Mouse (Mus musculus) cerebellum, adult (tissue): ENCODE data around the gene Hsd11b2.

Source experiments
- ATAC-seq: cut with Nextera tagmentation; 2 replicates; pipeline ENCODE4 v1.9.2; 2017; ENCODE audit warnings: mild to moderate bottlenecking, moderate library complexity, mixed read lengths; ENCODE audit not compliant: insufficient number of reproducible peaks, low FRiP score, low TSS enrichment

The Hsd11b2 gene

DNA sequence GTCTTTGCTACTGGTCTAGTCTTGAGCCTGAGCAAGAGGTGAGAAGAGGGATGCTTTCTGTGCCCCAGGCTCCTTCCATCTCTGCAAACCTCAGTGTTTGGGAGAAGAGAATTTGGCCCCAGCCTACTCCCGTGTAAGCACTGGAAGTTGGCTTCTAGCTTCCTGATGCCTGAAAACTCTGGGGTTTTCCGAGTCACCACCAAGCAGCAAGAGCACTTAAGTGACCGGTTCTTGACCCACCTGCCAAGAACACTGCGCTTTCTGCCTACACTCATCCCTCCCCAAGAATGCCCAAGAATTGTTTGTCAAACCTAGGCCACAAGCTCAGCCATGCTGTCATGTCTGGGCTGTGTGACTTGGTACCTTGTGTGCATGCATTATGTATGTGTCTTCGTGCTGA is 2.0 kb downstream of the Hsd11b2 start:
- no peak for ATAC-seq

DNA sequence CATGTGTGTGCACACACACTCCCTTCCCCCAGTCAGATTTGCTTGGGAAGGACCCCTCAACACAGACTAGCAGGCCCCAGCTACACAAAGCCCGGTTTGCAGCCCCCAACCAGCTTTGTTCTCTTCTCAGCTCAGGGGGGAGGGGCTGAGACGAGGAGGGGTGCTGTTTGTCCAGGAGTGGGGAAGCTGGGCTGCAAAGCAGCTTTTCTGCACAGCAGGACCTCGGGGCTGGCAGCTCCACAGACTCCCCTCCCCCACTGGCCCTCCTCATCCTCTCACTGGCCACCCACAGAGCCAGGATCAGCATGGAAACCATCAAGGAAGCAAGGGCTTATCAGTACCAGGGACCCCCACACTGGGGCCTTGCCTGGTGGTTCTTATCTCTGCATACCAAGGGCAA is 2.5 kb downstream of the Hsd11b2 start:
- ATAC-seq: no peak

DNA sequence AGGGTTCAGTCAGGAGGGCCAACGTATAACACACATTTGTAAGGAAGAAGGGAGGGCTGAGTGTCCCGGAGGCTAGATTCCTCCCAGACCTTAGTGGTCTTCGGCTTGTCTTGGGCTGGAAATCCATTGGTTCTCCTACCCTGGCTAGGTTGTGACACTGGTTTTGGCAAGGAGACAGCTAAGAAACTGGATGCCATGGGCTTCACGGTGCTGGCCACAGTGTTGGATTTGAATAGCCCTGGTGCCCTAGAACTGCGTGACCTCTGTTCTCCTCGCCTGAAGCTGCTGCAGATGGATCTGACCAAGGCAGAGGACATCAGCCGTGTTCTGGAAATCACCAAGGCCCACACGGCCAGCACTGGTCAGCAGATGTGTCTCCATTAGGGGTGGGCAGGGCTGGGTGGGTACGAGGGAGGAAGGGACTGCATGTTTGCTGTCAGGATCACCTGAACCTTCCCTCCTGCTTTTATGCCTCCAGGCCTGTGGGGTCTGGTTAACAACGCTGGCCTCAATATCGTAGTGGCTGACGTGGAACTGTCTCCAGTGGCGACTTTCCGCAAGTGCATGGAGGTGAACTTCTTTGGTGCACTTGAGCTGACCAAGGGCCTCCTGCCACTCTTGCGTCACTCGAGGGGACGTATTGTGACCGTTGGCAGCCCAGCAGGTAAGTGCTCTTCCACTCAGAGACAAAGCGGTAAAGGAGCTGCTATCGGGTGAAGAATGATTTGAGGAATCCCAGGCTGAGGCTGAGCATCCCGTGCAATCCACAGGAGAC is 3.6 kb downstream of the Hsd11b2 start:
- ATAC-seq: no peak

DNA sequence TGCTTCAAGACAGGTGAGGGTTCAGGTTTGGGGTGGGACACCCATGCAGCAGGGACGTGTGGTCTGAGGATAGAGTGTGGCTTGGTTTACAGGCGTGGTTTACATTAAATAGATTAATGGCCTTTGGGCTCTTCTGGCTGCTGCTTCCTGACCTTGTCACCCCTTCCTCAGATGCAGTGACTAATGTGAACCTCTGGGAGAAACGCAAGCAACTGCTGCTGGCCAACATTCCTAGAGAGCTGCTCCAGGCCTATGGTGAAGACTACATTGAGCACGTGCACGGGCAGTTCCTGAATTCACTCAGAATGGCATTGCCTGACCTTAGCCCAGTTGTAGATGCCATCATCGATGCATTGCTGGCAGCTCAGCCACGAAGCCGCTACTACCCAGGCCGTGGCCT is 4.3 kb downstream of the Hsd11b2 start:
- ATAC-seq: no peak

DNA sequence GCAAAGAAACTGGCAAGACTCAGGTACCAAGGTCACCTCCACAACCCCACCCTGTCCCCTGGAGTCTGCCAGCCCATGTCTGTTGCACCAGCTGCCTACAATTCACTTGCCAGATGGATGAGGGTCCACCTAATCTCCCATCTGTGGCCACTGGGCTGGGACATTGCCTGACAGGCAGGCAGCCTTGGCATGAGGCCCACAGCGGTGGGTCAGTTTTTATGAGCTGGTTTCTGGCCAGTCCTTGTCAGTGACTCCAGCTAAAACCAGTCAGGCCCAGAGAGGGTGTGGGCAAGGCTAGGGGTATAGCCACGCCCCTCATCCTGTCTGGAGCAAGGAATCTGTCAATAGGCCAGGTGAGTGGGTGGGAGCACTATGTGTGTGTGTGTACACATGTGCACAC is 8.6 kb downstream of the Hsd11b2 start:
- ATAC-seq: no peak

DNA sequence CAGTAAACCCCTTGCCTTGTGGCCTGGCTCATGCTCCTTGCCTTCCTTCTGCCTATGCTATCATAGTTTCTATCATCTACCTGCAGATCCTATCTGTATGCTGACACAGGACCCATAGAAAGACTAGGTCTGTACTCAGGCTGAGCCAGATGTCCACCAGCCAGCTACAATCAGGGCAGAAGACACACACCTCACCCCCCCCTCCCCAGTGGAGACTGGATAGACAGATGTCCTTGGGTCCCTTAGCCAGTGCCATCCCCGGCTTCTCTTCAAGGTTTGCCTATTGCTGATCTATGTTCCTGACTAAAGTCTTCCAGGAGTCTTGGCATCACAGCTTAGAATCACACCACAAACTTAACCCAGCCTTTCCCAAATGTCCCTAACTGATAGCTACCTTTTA is 9.7 kb downstream of the Hsd11b2 start:
- no peak for ATAC-seq

DNA sequence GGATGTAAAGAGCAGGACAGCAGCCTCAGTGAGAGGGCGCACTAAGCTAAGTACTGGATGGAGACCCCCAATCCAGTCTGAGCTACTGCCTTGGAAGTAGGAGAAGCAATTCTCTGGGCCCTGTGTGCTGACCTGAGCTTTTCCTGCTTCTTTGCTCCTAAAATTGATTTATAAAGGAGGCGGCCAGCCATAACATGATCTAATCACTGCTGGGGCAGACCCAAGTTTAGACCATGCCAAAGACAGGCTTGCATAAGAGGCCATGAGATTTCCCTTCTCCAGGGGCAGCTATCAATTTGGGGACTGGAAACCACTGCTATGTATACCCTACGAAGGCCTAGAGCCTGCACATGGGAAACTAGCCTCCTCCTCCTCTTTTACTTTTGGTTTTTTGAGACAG is 10.7 kb downstream of the Hsd11b2 start:
- no peak for ATAC-seq

DNA sequence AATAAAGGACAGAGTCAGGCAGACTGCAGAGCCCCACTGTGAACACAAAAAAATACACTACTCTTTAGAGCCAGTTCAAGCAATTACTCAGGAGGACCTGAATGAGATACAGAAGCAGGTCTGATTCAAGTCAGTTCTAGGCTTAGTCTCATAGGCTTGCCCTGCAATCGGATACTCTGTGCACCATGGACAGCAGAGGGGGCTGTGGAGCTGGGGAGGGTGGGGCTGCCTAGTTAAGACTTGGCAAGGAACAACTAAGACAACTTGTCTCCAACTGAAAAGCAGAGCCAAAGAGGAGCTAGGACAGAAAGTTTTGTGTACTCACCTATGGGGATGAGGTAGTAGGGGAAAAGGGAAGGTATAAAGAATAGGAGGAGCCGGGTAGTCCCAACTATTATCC is 13.2 kb downstream of the Hsd11b2 start:
- no peak for ATAC-seq

DNA sequence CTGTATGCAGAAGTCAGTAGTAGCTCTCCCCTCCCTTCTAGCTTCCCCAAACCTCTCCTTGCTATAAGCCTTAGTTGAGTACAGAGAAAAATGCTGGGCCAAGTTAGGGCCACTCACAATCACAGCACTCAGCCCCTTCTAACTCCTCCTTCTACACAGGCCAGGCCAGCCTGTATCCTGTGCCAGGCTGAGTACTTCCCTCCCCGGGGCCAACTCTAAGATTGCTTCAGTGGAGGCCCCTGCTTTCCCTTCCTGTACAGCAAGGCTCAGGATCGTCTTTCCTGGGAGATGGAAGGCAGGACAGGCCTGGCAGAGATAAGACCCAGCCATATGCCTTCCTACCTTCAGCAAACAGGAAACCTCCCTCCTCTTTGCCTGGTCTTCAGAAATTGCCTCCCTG is 14.9 kb downstream of the Hsd11b2 start:
- no peak for ATAC-seq

DNA sequence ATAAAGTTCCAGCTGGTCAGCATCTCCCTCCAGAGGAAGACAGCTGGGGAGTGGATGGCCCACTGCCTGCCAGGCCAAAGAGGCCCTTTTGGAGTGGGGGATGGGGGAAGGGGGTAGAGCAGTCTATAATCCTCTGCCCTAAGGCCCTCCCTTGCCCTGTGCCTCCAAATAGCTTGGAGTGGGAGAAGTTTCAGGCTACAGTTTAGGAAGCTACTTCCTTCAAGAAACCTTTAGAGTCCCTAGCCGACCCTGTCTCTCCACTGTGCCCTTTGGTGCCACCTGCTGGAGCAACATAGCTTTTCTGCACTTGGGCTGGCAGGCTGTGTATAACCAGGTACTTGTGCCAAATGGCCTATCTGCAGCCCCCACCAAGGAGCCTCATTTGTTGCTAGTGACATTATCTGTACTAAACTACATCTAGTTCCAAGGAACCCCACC is 15.4 kb downstream of the Hsd11b2 start:
- ATAC-seq: no peak; the same call in 1 of the 2 replicates

DNA sequence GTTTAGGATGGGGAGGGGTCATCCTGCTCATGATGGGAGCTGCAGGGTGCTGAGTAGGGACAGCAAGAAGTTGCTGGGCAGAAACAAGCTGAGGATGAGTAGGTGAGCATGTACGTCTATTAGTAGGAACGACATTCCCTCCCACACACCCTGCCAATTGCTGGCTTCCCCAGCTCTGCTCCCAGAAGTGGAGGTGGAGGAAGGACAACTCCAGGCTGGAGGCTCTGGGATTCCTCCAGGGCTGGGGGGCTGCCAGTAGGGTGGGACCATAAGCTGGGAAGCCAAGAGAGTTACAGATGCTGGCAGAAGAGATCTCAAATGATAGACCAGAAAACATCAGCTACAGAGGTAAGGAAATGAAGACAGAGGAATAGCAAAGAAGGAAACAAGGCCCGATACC is 18.0 kb downstream of the Hsd11b2 start:
- ATAC-seq: no peak

DNA sequence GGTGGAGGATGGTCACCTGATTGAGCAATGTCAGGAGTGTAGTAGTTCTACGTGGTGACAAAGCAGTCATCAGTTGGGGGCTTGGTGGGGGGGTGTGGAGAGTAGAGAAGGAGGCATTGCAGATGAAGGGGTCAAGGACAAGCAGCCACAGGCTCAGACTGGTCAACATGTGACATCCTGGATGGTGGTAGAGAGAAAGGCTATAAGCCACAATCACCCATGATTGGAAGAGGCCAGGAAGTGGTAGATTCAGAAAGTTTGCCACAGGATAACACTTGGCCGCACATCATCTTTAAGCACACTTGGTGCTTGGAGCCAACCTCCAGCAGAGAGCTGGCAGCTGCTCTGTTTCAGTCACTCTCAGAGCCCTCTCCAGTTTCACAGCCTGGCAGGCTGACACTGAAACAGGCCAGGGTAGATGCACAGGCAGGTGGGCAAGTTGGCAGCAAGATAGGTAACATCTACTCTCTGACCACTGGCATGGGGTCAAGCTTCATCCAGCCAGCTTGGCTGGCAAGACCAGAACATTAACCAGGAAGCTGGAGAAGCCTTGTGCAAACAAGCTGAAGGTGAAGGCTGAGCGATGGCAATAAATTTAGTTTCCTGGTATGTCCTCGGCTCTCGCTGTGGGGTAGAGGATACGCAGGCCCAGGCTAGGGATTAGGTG is 18.6 kb downstream of the Hsd11b2 start:
- peak; percentile 69 for ATAC-seq

DNA sequence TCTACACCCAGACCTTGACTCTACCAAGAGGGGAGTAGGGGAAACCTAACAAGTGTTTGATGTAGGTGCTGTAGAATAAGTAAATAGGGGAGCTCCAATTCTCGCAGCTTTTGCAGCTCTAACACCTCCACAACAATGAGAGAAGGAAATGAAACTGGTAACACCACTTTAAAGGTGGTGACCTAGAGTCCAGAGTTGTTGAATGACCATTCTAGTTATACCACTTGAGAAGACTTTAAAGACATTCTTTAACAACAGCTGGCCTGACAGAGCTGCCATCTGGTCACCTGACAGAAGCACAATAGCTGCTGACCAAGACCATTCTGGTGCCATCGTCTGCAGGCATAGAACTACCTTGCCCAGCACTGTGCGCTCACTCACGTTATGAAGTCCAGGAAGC is 20.4 kb downstream of the Hsd11b2 start:
- ATAC-seq: no peak

DNA sequence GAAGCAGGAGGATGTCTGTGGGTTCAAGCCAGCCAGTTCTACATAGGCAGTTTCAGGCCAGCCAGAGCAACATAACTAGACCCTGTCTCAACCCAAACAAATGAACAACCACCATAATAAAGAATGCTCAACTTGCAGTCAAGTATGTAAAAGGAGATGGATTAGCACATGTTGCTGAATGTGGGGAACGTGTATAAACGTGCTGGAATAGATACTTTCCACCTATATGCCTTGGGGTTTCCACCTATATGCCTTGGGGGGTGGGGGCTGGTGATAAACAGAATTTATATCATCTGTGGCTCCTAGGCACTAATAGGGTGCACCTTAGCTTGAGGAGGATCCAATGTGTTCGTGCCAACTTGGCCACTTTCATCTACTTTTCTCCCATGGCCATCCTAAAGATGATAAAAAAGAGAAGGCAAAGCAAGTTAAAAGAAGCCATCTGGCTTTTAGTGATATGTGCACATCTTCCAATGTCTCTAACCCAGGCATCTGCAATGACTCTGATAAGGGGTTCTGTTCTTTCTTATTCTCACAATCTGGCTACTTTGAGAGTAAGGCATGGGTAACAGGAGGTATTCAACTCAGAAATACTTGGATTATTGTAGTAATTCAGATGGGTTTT is 23.6 kb downstream of the Hsd11b2 start:
- no peak for ATAC-seq

DNA sequence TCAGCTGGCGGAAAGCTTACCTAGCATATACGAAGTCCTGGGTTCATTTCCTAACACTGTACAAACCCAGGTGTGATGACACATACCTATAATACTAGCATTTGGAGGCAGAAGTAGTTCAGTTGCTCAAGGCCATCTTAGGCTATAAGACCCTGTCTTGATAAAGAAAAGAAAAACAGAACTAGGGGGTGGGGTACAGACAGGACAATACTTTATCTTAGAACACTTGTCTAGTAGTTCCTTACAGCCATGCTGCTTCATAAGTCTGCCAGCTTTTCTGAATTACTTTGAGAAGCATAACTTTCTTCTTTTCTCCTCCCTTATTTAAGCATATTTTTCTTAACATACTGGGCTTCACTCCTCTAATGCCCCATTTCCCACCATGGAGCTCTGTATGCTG is 24.3 kb downstream of the Hsd11b2 start:
- no peak for ATAC-seq

DNA sequence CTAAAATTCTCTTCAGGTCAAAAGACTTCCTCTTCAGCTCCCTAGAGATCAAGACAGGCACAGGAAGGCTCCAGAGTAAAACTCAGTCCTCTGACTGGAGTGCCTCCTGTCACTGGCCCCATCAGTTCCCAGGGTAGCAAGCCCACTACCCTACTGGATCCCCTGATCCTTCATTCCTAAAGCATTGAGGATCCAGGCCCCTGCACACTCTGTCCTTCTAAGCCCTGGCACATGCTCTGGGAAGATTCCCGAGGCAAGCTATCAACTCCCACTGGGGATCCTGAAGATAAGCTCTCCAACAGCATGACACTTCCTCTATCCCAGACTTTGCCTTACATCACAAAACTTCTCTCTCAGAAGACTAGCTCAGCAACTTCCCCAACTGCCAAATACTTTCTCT is 25.1 kb downstream of the Hsd11b2 start:
- ATAC-seq: no peak

DNA sequence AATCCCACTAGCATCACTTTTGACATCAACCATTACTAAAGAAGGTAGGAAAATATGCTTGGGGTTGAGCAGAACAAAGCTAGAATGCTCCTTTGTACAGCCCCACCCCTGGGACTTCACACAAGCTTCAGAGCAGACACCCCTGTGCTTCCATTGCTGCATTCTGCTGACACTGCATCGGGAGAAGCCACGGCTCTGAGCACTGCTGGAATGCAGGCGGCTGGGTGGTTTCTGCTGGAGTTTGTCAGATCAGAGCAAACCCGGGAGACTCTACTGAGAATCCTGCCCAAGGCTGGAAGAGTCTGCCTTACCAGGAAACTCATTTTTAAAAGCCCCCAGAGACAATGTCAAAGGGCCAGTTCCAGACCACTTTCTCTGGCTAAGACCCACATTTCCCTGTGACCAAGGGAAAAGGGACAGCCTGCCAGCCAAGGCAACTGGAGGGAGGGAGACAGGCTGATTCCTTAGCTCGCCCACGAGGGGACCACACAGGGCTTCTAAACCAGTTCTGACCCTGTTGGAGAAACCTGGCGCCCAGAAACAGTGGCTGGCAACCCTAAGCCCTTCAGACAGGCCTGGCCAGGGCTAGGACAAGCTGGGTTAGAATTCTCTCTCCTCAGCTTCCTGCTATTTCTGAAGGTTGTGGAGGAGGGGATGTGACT is 26.1 kb downstream of the Hsd11b2 start:
- 0 out of 2 replicates have a peak, but pooled peaks have one; percentile 45 for ATAC-seq

DNA sequence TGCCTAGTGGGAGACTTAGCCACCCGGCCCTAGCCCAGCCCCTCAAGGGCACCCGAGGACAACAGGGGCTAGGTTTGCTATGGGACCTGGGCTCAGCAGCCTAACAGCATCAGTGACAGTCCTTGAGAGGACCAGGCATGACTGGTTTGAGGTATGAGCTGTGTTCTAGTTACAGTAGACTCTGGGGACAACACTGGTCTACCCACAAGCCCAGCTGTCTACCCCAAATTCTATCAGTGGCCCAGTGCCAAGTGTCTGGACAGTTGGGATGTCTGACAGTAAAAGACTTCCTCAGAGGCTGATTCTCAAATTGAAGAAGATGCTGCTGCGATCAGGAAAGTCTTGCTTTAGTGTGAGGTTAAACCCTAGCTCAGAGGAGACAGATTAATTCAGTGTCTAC is 26.7 kb downstream of the Hsd11b2 start:
- ATAC-seq: no peak

DNA sequence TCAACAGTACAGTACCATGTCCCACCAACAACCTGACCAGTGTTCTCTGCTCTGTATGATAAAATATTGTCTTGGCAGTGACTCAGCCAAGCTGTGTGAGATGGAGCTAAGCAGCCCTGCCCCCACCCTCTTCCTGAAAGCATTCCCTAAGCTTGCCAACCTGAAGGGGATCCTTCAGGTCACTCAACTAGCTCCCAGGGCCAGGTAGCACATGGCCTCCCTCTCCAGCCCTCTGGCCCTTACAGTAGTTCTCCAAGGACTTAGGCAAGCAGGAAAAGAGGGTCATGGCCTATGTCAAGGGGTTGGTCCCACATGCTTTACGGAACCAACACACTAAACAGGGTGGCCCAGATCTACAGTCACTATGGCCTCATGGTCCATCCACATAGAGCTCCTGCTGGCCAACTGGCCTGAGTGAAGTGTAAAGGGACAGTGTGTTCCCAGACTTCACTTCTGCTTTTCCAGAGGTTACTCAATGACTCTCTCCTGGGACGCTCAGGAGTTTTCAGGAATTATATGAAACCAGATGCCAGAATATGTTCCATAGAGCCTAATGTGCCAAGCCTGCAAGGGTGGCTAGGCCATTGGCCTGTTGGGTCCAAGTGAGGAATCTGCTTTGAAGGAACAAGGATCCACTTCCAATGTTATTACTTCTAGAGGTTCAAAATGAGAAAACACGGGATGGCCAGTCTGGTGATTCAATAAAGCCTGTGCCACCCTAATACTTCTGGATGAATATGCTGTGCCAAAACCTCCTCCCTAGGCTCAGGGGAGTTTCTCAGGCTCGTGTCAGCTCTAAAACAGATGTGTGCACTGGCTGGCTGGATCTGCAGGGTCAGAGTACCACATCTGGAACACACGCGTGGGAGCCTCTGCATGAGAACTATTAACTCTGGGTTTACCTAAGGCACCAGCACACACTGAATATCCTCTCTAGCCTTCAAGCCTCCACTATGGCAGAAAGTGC is 28.1 kb downstream of the Hsd11b2 start:
- ATAC-seq: no peak

DNA sequence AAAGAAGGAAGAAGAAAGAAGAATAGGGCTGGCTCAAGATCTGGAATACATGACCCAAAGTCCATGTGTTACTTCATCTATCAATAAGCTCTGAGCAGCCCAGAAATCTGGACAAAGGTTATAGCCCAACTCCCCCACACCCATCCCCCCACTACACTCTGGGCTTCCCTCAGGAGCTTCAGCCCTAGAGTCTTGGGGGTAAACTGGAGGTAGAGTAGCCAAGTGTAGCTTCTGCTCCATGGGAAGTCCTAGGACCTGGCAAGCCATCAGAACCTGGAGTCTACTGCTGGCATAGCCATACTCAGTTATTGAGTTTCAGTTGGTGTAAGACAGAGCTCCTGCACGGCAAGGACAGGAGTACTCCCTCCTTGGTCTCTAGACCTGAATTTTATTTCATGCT is 31.0 kb downstream of the Hsd11b2 start:
- ATAC-seq: no peak
